Mouse (Mus musculus): ENCODE measurements around the gene Pcyt2. TPM values are rescaled to one million over a fixed set of nuclear protein-coding genes. Genes with fewer than 3 reads are reported as not detected.
A peak's percentile ranks its signal among the peaks of the same experiment; 100 is the strongest.

The Pcyt2 gene
- polyA plus RNA-seq, 1 experiment from 2014 or later, result 173 TPM

DNA sequence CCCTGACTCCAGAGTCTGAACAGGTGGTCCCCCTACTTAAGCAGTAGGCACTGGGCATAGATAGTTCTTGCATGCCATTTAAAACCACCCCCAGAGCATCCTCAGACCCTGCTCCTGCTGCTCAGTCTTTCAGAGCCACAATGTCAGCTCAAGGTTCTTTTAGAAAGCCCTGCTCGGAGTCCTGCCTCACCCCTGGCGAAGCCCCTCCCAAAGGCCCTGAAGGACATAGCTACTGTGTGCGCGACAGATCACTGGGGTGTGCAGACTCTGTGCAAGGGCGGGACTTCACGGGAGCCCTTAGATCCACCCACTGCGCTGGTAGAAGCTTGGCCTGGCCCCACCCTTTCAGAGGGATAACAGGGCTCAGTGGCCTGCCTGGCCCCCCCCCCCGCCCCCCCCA lies 8.5 kb downstream of the Pcyt2 start:
- H3K4me1 ChIP-seq (replicated peaks; ENCODE audit: control insufficient read depth, insufficient read depth, low read length), result no peaks in the 10 kb centered on the region; the same call in 1 of the 2 replicates
- 30% methylated on average over 8 of the region's 8 CpGs for WGBS
- DNase-seq (ENCODE audit: low spot score), result no peak
- no peak overlapping the region for H3K27ac ChIP-seq
- no peak for ATAC-seq (ENCODE audit: low FRiP score)
- H3K36me3 ChIP-seq (replicated peaks; ENCODE audit: control insufficient read depth, insufficient read depth), result peaks cover 81% of the 10 kb centered on the region
- H3K9me3 ChIP-seq (ENCODE audit: control insufficient read depth, low read length), result no peaks in the 10 kb centered on the region
- H3K27me3 ChIP-seq (ENCODE audit: control insufficient read depth, insufficient read depth, low read length), result 0 out of 2 replicates have a peak, but pooled peaks cover 6% of the 10 kb centered on the region
- H3K9ac ChIP-seq, result no peak overlapping the region
- no peak overlapping the region for H3K4me3 ChIP-seq (replicated peaks; ENCODE audit: low read length)
- no peak overlapping the region for H3K4me2 ChIP-seq (replicated peaks)

GRCm38 (mm10) chr11:120608241-120609034 lies 9.3 kb downstream of the Pcyt2 start, which contains the start of gene Npb:
Npb (plus strand) TSS chr11:120608477.
- Histone ChIP-seq H3K9ac (peak within 1 kb of the TSS; percentile 16; the same call in 1 of the 2 replicates), H3K27me3 (ENCODE audit: control insufficient read depth, insufficient read depth, low read length) (0 out of 2 replicates have a peak, but pooled peaks cover 6% of the 10 kb centered on the region), H3K4me3 (replicated peaks; ENCODE audit: low read length) (0 out of 2 replicates have a peak within 1 kb of the TSS, but pooled peaks have one; percentile 5), H3K36me3 (replicated peaks; ENCODE audit: control insufficient read depth, insufficient read depth) (peaks cover 81% of the 10 kb centered on the region), H3K4me2 (replicated peaks) (peak within 1 kb of the TSS; percentile 38), H3K4me1 (replicated peaks; ENCODE audit: control insufficient read depth, insufficient read depth, low read length) (no peaks in the 10 kb centered on the region; the same call in 1 of the 2 replicates), H3K27ac (no peak within 1 kb of the TSS), H3K9me3 (ENCODE audit: control insufficient read depth, low read length) (no peaks in the 10 kb centered on the region)
- DNase-seq (ENCODE audit: low spot score) (no peak), ATAC-seq (ENCODE audit: low FRiP score) (no peak)
- 7% methylated on average over 45 of the region's 45 CpGs for WGBS

DNA sequence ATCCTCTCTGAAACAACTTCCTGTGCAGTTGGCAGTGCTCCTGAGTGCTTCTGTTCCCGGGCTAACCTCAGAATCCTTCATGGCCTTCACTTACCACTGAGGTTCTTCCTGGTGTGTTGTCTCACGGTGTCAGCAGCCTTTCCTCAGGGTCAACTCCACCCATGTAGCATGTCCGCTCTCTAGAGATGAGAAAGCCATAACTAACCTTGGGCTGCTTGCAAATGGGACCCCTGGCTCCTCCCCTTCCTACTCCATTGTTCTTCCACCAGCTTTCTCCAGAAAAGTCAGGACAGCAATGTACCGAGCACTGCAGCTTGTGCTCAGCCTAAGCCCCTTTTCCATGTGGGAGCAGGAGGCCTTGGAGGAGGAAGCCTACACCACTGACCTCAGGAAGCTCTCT lies 11.0 kb downstream of the Pcyt2 start:
- Histone ChIP-seq H3K27ac (no peak overlapping the region), H3K36me3 (replicated peaks; ENCODE audit: control insufficient read depth, insufficient read depth) (peaks cover 81% of the 10 kb centered on the region), H3K27me3 (ENCODE audit: control insufficient read depth, insufficient read depth, low read length) (0 out of 2 replicates have a peak, but pooled peaks cover 6% of the 10 kb centered on the region), H3K9me3 (ENCODE audit: control insufficient read depth, low read length) (no peaks in the 10 kb centered on the region), H3K4me2 (replicated peaks) (no peak overlapping the region), H3K4me3 (replicated peaks; ENCODE audit: low read length) (no peak overlapping the region), H3K4me1 (replicated peaks; ENCODE audit: control insufficient read depth, insufficient read depth, low read length) (no peaks in the 10 kb centered on the region; the same call in 1 of the 2 replicates), H3K9ac (no peak overlapping the region)
- 66% methylated on average over 4 of the region's 4 CpGs for whole genome bisulfite sequencing
- no peak for ATAC-seq (ENCODE audit: low FRiP score)
- no peak for DNase-seq (ENCODE audit: low spot score)

DNA sequence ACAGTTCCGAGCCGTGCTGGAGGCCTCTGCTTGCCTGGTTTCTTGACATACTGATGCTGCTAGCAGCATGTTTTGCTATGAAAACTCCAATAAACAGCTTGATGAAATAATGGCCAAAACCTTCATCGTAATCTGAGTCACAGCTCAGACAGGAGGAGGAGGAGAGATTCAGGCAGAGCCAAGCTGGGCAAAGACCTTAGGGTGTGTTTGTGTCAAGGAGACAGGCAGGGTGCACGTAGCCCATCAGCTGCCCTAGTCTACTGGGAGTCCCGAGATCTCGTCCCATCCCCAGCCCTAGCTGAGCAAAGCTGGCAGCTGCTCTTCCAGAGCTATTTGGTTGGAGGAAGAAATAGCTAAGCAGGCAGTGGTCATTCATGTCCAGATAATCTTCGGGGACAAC lies 12.1 kb downstream of the Pcyt2 start:
- Histone ChIP-seq H3K4me2 (replicated peaks) (no peak overlapping the region), H3K27ac (no peak overlapping the region), H3K4me3 (replicated peaks; ENCODE audit: low read length) (no peak overlapping the region), H3K27me3 (ENCODE audit: control insufficient read depth, insufficient read depth, low read length) (0 out of 2 replicates have a peak, but pooled peaks cover 6% of the 10 kb centered on the region), H3K9me3 (ENCODE audit: control insufficient read depth, low read length) (no peaks in the 10 kb centered on the region), H3K36me3 (replicated peaks; ENCODE audit: control insufficient read depth, insufficient read depth) (peaks cover 79% of the 10 kb centered on the region), H3K4me1 (replicated peaks; ENCODE audit: control insufficient read depth, insufficient read depth, low read length) (no peaks in the 10 kb centered on the region; the same call in 1 of the 2 replicates), H3K9ac (no peak overlapping the region)
- ATAC-seq (ENCODE audit: low FRiP score) (no peak), DNase-seq (ENCODE audit: low spot score) (no peak)
- WGBS, result 91% methylated on average over 7 of the region's 7 CpGs

DNA sequence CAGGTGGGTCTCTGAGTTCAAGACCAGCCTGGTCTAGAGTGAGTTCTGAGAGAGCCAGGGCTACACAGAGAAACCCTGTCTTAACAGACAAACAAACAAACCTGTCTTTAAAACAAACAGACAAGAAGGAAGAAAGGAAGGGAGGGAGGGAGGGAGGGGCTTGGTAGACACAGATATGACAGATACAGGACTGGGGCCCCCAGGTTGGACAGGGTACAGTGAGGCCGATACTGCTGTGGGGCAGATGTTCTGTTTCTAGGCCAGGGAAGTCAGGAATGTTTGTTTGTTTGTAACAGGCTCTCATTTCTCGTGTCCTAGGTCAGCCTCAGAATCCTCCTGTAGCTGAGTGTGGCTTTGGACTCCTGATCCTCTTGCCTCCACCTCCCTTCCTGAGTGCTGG lies 14.2 kb downstream of the Pcyt2 start:
- no peak overlapping the region for H3K4me2 ChIP-seq (replicated peaks)
- no peak overlapping the region for H3K9ac ChIP-seq
- no peaks in the 10 kb centered on the region for H3K9me3 ChIP-seq (ENCODE audit: control insufficient read depth, low read length)
- H3K4me3 ChIP-seq (replicated peaks; ENCODE audit: low read length), result no peak overlapping the region
- peaks cover 70% of the 10 kb centered on the region for H3K36me3 ChIP-seq (replicated peaks; ENCODE audit: control insufficient read depth, insufficient read depth)
- no peak for ATAC-seq (ENCODE audit: low FRiP score)
- no peaks in the 10 kb centered on the region for H3K27me3 ChIP-seq (ENCODE audit: control insufficient read depth, insufficient read depth, low read length)
- DNase-seq (ENCODE audit: low spot score), result no peak
- peaks cover 8% of the 10 kb centered on the region for H3K4me1 ChIP-seq (replicated peaks; ENCODE audit: control insufficient read depth, insufficient read depth, low read length)
- 88% methylated on average over 2 of the region's 2 CpGs for WGBS
- H3K27ac ChIP-seq, result no peak overlapping the region

- Histone ChIP-seq H3K9me3 (ENCODE audit: control insufficient read depth, low read length) (no peaks in the 10 kb centered on the region), H3K4me1 (replicated peaks; ENCODE audit: control insufficient read depth, insufficient read depth, low read length) (peaks cover 21% of the 10 kb centered on the region), H3K4me3 (replicated peaks; ENCODE audit: low read length) (no peak overlapping the region), H3K27ac (no peak overlapping the region), H3K36me3 (replicated peaks; ENCODE audit: control insufficient read depth, insufficient read depth) (peaks cover 67% of the 10 kb centered on the region), H3K9ac (no peak overlapping the region), H3K27me3 (ENCODE audit: control insufficient read depth, insufficient read depth, low read length) (no peaks in the 10 kb centered on the region), H3K4me2 (replicated peaks) (no peak overlapping the region)
- WGBS, result 97% methylated on average over 3 of the region's 3 CpGs
- DNase-seq (ENCODE audit: low spot score), result no peak
- ATAC-seq (ENCODE audit: low FRiP score), result no peak
Measured at GRCm38 (mm10) chr11:120600716-120601115, 17.0 kb downstream of the Pcyt2 start.

GRCm38 (mm10) chr11:120598990-120599549 lies 18.7 kb downstream of the Pcyt2 start:
- DNase-seq (ENCODE audit: low spot score), result no peak
- Histone ChIP-seq H3K27me3 (ENCODE audit: control insufficient read depth, insufficient read depth, low read length) (no peaks in the 10 kb centered on the region), H3K36me3 (replicated peaks; ENCODE audit: control insufficient read depth, insufficient read depth) (peaks cover 67% of the 10 kb centered on the region), H3K4me2 (replicated peaks) (peak overlapping the region; percentile 88), H3K9me3 (ENCODE audit: control insufficient read depth, low read length) (no peaks in the 10 kb centered on the region), H3K4me3 (replicated peaks; ENCODE audit: low read length) (peak overlapping the region; percentile 96), H3K9ac (peak overlapping the region; percentile 98), H3K27ac (peak overlapping the region; percentile 91), H3K4me1 (replicated peaks; ENCODE audit: control insufficient read depth, insufficient read depth, low read length) (peaks cover 21% of the 10 kb centered on the region)
- ATAC-seq (ENCODE audit: low FRiP score), result no peak
- WGBS, result 50% methylated on average over 17 of the region's 17 CpGs

GRCm38 (mm10) chr11:120598283-120598989 lies 19.3 kb downstream of the Pcyt2 start, which contains the start of the genes Alyref and Anapc11:
Alyref (minus strand) TSS chr11:120598365.
Anapc11 (plus strand) TSS chr11:120598421.
- Histone ChIP-seq H3K27me3 (ENCODE audit: control insufficient read depth, insufficient read depth, low read length) (no peaks in the 10 kb centered on the region), H3K9me3 (ENCODE audit: control insufficient read depth, low read length) (no peaks in the 10 kb centered on the region), H3K4me3 (replicated peaks; ENCODE audit: low read length) (peak within 1 kb of the TSS; percentile 96), H3K36me3 (replicated peaks; ENCODE audit: control insufficient read depth, insufficient read depth) (peaks cover 68% of the 10 kb centered on the region), H3K4me2 (replicated peaks) (peak within 1 kb of the TSS; percentile 88), H3K9ac (peak within 1 kb of the TSS; percentile 98), H3K4me1 (replicated peaks; ENCODE audit: control insufficient read depth, insufficient read depth, low read length) (peaks cover 21% of the 10 kb centered on the region), H3K27ac (peak within 1 kb of the TSS; percentile 91)
- DNase-seq (ENCODE audit: low spot score) (peak; percentile 97), ATAC-seq (ENCODE audit: low FRiP score) (peak; percentile 98)
- WGBS, result 1% methylated on average over 83 of the region's 88 CpGs

Data from hindbrain, embryonic 14.5 days (tissue).